Mouse (Mus musculus): ENCODE data around the gene Gm26992.
"Not testable (repeated sequence)": the region's sequence is repeated elsewhere in the genome, so short reads cannot be mapped to it uniquely, and the experiment has no call there.

Gene Gm26992

DNA sequence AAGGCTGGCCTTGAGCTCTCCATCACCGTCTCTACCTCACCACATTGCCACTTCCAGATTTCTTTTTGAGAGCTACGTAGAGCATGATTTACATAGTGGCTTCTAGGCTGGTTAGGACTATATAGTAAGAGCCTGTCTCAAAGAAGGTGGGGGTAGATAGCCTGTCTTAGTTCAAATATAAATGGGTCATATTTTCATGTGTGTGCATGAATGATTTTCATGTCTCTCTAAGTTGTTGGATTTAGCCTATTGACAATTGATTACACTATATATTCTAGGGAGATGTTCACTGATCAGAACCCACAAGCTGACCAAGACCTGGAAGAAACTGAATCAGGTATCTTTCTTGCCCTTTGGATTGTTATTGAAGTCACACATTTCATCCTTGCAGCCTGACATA is at the start of gene Gm26992:
Gene Gm26992 (plus strand): TSS at position 301 of the 400 bp plus-strand sequence.
- no peak for DNase-seq

DNA sequence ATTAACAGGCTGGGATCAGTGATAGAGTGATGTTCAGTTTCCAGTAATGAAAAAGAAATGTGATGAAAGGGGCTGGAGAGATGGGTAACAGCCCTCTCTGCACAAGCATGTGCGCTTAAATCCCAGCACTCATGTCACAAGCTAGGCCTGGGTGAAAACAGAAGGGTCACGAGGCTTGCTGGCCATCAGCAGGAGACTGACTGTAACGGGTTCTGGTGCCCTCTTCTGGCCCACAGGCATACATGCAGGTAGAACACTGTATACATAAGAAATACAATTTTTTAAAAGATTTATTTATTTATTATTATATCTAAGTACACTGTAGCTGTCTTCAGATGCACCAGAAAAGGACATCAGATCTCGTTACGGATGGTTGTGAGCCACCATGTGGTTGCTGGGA is 47.6 kb upstream of the Gm26992 start:
- DNase-seq, result peak; percentile 31 to 41

DNA sequence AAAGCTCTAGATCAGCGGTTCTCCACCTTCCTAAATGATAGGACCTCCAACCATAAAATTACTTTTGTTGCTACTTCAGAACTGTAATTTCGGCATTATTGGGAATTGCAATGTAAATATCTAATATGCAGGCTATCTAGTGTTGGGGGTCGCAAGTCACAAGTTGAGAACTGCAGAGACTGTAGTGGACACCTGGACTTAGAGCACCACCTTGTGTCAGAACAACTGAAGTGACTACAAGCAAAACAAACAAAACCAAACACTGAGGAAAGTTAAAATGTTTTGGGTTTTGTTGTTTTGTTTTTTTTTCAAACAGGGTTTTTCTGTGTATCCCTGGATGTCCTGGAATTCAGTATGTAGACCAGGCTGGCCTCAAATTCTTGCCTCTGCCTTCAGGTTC is 37.3 kb upstream of the Gm26992 start:
- DNase-seq, result peak in 1 of 2 experiments; percentile 14

DNA sequence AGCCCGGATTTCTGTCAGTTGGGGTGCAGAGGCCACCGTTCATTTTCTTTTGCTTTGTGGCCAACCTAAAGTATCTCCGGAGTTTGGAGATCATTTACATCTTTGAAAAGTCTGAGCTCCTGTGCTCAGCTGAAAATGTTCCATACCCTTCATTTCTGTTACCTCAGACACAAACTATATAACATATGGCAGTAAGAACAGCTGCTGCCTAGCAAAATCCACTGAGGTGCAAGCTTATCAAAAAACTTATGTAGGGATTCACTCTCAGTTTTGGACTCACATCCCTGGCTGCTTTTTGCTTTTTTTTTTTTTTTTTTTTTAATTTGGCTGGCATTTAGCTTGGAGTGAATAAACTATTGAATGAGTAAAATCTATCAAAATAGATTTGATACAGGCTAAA is 33.7 kb upstream of the Gm26992 start:
- no peak for DNase-seq

DNA sequence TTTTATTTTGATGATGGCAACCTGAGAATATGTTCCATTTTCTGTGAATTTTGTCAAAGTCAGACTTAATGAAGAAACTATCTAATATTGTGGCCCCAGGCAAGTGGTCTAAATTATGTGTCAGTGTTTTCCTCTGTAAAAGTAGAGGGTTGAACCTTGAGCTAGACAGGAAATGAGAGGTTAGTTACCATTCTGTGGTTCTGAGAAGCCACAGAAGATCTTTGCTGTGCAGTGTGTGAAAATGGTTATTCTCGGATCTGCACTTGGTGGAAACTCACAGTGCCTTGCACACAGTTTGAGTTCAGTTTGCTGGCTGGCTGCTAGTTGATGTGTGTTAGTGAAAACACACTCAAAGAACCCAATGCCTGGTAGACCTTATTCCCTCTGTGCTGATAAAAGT is 28.0 kb upstream of the Gm26992 start:
- no peak for DNase-seq

DNA sequence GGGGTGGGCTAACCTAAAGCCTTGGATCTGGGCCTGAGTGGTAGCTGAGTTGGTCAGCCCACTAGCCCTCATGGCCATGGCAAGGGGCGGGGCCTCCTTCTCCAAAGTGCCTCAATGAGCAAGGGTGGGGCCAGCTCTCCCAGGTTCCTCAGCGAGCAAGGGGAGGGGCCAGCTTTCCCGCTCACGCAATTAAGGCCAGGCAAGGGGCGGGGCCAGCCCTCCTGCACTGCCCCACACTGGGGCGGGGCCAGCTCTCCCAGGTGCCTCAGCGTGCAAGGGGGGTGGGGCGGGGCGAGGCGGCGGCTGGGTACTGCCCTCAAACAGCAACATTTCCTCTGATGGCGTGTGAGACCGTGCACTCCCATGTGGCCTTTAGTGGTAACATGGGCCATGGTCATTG is 16.8 kb upstream of the Gm26992 start:
- DNase-seq, result peak in 1 of 2 experiments; percentile 7

DNA sequence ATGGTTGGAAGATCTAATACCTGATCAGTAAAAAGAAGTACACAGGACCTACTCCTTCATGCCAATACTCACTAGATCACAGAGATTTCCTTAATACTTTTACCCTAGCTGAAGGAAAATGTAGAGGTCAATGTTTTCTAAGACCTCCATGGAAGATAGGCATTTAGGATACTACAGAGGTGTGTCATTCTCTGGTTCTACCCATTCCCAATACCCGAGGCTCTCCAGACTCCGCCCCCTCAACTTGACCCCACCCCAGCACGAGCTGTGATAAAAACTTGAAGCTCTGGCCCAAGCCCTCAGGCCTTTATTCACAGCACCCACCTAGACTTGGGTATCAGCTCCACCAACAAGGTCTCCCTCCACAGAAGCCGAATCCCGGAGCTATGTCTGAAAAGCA is 7.6 kb upstream of the Gm26992 start, which contains the start of gene Tsx:
Gene Tsx (plus strand): TSS at position 301 of the 400 bp plus-strand sequence.
- DNase-seq, result no peak

DNA sequence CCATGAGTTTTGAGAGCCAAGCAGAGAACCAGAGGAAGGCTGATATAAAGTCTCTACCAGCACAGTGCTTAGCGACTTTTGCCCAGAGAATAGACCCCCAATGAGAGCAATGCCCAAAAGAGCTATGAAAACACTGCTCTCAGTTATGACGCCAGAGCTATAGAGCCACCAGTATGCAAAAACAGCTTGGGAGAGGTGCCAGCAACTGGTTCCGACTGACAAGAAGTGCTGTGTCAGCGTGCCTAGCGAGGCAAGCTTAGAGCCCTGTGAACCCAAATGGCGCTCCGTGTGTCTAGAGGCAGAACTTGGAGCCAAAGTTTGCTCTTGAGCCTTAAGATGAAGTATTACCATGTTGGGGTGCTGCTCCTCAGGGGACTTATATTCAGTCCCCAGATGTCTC is 5.9 kb downstream of the Gm26992 start:
- no peak for DNase-seq

DNA sequence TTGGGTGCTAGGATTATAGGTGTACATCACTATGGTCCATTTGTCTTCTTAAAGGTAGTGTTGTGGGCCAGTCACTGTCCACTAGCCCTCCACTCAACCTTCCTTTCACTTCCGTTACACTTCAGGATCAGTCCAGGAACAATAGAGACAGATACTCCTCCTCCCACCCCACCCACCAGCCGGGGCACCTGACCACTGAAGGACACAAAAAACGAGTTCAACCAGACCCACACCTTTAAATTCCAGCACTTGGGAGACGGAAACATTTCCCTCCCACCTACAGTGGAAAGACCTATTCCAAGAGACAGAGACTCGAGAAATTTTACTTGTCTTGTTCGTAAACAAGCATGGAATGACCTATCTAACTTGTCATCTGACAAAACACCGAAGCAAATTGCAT is 10.5 kb downstream of the Gm26992 start:
- DNase-seq, result no peak

DNA sequence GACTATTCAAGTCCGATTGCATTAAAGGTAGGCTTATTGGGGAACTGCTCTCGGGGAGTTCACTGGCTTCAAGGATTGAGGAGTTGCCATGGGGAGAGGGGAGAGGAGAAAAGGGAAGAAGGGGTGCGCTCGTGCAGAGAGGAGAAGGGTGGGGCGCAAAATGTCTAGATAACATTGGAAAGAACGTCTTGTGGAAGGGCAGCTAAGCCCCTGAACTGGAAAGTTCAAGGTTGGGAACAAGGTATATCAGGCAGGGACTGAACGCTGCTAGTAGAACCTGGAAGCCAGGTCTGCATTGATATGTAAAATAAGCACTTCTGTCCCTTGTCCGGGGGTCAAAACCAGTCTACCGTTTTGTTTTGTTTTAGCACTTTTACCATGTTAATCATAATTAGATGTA is 16.2 kb downstream of the Gm26992 start:
- DNase-seq, result no peak

DNA sequence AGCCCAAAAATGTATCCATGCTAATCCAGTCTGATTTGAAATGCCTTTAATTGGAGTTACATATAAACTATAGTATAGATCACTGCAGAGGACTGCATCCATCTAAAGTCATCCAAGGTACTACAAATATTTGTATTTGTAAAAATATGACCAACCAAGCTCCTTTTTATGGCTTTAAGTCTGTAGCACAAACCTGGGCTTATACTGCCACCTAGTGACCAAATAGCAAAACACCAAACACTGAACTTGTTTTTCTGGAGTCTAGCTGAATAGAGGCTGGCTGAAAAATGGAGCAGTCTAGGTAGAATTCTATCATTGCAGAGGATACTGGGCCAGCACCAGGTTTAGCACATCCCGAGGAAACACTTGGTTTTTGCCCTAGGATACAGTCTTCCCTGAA is 19.0 kb downstream of the Gm26992 start:
- peak; percentile 39 to 45 for DNase-seq

DNA sequence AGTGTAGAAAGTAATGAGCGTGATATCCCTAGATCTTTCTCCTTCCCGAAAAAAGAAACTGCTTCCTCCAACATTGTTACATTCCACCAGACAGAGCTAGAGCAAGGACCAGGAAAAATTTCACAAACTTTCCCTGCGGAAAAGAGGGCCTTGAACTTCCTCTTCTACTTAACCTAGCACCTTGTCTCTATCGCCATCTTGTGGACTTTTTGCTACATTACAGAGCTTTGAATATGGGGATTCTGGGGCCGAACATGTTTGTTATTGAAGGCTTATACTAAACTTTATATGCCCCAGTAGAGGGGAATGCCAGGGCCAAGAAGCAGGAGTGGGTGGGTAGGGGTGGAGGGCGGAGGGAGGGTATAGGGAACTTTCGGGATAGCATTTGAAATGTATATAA is 21.9 kb downstream of the Gm26992 start:
- DNase-seq, result peak; percentile 43 to 47

DNA sequence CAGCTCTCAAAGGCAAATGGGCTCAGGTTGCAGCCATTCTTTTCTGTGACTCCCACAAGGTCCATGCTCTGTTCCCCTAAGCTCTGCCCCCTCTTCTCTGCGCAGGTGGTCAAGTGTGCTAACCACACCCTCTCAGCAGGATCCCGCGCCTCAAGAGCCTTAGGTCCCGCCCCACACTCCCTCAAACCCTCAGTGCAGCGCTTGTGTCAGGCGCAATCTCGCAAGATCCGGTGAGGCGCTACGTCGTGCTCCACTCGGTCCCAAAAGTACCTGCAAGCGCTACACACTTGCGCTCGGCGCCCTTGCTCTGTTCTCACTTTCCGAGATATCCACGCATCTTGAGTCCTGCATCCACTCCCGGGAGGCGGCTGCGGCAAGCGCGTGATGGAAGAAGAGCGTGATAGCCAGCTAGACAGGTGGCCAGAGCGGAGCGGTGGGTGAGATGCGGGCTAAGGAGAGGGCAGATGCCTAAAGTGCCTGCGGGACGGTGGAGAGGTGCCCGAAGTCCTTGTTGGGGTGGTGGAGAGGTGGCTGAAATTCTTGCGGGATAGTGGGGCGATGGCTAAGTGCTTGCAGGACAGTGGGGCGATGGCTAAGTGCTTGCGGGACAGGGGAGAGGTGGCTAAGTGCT is 25.8 kb downstream of the Gm26992 start:
- peak; percentile 21 to 68 for DNase-seq

DNA sequence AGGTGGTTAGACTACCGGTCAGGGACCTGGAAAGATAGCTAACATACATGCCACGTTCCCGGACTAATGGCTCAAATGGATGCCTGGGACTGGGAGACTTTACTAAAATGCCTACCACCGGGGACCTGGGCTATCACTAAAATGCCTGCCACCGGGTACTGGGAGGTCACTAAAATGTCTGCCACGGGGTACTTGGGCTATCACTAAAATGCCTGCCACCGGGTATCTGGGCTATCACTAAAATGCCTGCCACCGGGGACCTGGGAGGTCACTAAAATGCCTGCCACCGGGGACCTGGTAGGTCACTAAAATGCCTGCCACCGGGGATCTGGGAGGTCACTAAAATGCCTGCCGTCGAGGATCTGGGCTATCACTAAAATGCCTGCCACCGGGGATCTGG is 26.6 kb downstream of the Gm26992 start:
- not testable (repeated sequence) for DNase-seq

DNA sequence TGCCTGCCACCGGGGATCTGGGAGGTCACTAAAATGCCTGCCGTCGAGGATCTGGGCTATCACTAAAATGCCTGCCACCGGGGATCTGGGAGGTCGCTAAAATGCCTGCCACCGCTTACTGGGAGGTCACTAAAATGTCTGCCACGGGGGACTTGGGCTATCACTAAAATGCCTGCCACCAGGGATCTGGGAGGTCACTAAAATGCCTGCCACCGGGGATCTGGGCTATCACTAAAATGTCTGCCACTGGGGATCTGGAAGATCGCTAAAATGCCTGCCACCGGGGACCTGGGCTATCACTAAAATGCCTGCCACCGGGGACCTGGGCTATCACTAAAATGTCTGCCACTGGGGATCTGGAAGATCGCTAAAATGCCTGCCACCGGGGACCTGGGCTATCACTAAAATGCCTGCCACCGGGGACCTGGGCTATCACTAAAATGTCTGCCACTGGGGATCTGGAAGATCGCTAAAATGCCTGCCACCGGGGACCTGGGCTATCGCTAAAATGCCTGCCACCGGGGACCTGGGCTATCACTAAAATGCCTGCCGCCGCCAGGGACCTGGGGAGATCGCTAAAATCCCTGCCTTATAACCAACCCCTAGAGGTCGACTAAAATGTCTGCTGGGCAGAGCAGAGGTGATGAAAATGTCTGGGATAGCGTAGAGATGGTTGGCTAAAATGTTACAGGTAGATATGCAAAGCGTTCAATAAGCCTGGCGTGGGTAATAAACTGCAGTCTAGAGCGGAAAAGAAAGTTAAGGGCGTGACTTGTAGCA is 27.3 kb downstream of the Gm26992 start:
- not testable (repeated sequence) for DNase-seq

DNA sequence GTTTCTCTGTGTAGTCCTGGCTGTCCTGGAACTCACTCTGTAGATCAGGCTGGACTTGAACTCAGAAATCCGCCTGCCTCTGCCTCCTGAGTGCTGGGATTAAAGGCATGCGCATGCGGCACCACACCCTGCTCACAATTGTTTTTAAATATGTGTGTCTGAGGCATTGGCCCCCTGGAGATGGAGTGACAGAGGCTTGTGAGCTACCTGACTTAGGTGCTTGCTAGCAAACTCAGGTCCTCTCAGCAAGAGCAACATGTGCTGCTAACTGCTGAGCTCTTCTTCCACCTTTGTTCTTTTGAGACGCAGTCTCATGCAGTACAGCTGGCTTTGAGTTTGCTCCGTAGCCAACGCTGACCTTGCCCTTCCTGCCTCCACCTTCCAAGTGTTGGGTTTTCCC is 31.0 kb downstream of the Gm26992 start:
- DNase-seq, result no peak

DNA sequence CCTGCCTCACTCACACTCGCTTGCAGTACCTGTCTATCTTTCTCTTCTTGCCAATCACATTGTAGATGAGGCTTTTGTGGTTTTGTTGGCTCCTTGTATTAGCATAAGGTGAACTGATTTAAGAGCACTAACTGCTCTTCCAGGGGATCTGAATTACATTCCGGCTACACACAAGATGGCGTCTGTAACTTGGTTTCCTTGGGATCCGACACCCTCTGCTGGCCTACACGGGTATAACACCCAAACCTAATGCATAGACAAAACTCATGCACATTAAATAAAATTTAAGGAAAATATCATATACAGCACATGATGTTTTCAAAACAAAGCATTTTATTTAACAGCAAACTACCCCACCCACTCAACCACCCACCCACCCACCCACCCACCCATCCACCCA is 38.2 kb downstream of the Gm26992 start:
- peak in 1 of 2 experiments; percentile 40 for DNase-seq

DNA sequence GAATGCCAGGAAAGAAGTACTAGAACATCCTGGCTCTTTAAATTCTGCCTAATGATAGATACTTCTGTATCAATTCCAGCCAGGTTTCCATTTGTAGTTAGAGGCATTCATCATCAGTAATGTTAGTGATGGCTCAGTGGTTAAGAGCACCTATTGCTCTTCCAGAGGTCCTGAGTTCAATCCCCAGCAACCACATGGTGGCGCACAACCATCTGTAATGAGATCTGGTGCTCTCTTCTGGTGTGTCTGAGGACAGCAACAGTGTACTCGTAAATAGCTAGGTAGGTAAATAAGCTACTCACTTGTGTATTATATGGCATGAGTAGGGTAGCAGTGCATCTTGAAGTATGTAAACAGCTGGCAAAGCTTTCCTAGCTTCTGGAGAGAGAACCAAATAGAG is 47.2 kb downstream of the Gm26992 start:
- DNase-seq, result no peak

DNA sequence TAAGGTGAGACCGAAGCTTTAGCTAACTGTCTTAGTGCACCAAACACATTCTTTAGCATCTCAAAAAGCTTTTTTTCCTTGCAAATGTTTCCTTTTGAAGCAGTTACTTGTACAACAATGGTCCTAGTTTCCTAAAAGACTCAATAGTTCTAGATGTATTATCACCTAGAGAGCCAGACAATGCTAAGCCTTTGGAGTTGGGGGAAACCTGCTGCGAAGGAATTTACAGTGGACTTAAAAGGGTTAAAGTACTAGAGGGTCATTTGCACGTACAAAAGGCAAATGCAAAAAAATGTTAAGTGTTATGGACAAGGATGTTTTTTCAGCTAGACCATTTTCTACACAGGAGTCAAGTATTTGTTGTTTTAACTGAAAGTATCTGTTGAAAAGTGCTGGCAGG is 50.5 kb downstream of the Gm26992 start:
- no peak for DNase-seq

DNA sequence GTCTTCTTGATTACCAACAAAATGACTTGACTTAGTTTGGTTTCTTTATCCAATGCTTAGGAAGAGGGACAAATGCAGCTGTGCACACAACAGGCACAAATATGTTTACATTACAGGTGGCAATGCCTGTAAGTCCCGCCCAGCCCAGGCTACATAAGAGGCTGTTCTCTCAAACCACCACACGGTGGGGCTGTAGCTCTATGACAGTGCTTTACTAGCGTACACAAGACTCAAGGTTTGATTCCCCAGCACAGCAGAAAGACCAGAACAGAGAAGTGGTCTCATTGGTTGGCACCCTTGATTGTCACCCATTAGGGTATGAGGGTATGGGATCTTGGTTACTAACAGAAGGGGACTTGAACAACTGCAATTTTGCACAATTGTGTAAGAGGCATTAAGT is 55.7 kb downstream of the Gm26992 start:
- peak; percentile 61 to 77 for DNase-seq

DNA sequence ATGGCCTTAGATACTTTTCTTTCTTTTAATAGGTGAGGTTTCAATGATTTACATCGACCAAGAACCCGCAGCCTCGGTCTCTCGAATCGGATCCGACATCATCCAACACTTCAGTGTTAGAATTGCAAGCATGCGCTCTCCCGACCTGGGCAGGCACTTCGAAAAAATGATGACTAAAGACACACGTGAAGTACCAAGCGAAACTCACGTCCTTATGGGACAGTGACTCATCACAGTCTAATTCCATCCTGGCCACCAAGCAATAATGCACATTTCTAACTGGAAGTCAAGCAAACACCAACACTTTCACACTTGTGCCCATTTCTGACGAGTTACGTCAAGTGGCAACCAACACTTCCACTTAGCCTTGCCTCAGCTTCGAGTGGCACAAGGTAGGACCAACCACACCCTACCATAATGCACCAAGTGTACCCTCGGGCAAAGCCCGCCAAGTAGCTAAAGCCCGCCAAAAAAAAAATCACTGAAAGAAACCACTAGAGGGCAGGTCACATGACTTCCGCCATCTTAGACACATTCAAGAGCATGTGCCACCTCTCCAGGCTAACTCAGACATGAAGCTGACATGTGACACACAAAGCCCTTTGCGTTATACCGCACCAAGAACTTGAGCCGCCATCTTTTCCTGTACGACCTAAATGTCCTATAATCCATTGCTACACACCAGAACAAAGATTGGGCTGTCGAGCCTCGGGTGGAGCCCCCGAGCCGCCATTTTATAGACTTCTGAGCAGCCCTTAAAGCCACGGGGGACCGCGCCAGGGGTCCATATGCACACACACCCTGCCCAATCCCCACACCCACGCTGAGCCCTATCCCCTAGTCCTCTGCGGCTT is 59.7 kb downstream of the Gm26992 start:
- peak in 1 of 2 experiments; percentile 76 for DNase-seq

DNA sequence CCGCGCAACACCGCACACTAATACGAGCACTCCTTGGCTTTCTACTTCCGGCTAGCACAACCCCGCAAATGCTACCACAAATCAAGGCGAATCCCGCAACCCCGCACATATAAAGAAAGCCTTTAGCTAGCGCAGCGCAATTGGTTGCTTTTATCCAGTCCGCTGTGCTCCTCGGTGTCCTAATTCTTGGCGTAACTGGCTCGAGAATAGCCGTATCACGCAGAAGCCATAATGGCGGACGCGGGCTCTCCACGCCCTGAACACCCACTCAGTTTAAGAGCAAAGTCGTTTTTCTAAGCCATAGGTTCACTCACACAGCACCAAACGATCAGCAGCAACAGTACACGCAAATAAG is 60.3 kb downstream of the Gm26992 start:
- DNase-seq, result no peak

DNA sequence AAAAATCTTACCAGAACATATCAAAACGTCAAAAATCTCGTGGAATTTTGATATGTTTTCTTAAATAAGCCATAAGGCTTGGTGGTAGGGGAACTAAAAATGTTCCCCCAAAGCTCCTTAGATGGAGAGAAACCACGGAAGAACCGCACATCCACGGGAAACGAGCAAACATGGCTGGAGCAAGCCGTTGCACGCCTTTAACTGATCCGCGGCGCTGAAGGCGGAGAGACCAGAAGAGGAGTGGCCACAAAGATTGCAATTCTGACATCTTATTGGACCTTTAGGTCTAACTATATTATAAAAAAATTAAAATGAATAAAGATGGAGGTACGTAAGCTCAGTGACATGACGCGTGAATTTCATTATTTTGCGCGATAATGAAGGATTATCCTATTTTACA is 61.2 kb downstream of the Gm26992 start:
- peak in 1 of 2 experiments; percentile 73 for DNase-seq

DNA sequence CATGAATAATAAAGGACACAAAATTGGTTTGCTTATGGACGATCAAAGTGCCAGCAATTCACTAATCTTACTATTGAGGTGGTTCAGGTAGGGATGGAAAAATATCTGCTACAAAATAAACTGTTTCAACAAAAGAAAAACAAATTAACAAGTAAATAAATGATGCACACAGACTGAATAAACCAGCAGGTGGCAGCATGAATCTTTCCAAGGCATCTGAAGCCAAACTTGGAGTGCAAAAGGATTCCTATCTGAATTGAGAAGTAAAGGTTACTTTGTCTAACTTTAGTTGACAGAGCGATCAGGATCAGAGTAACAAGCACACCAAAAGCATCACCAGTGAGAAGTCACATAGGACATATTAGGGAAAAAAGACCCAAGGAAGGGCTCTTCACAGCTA is 62.2 kb downstream of the Gm26992 start:
- peak; percentile 57 to 77 for DNase-seq
